Comparison of ENCODE assay signal across 8 mouse cellular contexts in genomic region chr3:123508056-123508674, GRCm38 (mm10).
A peak's percentile ranks its signal among the peaks of the same experiment; 100 is the strongest.
DNase-seq lines count a peak whose midpoint lies in the region; ATAC-seq lines count a peak whose summit lies in the region.

No protein-coding gene starts in this region.

- intact Hi-C loops in gastrocnemius, postnatal 14 days (cut with DNase I; ENCODE audit: low total_unique reads), result no loop called here
- intact Hi-C loops in left cerebral cortex, postnatal 10 days (cut with DNase I), result loop anchor here (5.0 kb wide), 1 partner anchor 121 kb away; the partner anchor contains the start of gene Mettl14

- peak; percentile 80 for ATAC-seq in inflammation-experienced regulatory T-cells, adult 6 months
- ATAC-seq in megakaryocyte-erythroid progenitor cell, adult 5-6 weeks (replicated peaks; ENCODE audit: low FRiP score, low TSS enrichment, poor library complexity, severe bottlenecking), result peak; percentile 78

- peak; percentile 99 to 100 for DNase-seq in adrenal gland, adult (ENCODE audit: inconsistent age in 2 of 2, low spot score in 1 of 2)
- DNase-seq in embryo, embryonic 10.5 days (ENCODE audit: low spot score), result peak; percentile 99
- peak; percentile 100 for DNase-seq in gastrocnemius, postnatal 14 days
- DNase-seq in left cerebral cortex, postnatal 10 days (ENCODE audit: extremely low spot score in 1 of 2, low spot score in 2 of 2), result peak; percentile 99 to 100
- peak; percentile 98 for DNase-seq in right cerebral cortex, postnatal 25 days
- DNase-seq in urinary bladder, postnatal 4 days (ENCODE audit: low spot score in 2 of 2), result peak; percentile 99

Comparison
In these comparisons a context has a peak if more than half of its experiments do, and no peak if none do; other contexts are left out.
1. Peak in every context shown above with its lines: DNase-seq and ATAC-seq.